Mouse (Mus musculus): ENCODE measurements around the gene Ociad1. TPM values are rescaled to one million over a fixed set of nuclear protein-coding genes. Genes with fewer than 3 reads are reported as not detected.

The Ociad1 gene
- total RNA-seq, 2 experiments from 2014 or later, result 464 to 480 TPM

DNA sequence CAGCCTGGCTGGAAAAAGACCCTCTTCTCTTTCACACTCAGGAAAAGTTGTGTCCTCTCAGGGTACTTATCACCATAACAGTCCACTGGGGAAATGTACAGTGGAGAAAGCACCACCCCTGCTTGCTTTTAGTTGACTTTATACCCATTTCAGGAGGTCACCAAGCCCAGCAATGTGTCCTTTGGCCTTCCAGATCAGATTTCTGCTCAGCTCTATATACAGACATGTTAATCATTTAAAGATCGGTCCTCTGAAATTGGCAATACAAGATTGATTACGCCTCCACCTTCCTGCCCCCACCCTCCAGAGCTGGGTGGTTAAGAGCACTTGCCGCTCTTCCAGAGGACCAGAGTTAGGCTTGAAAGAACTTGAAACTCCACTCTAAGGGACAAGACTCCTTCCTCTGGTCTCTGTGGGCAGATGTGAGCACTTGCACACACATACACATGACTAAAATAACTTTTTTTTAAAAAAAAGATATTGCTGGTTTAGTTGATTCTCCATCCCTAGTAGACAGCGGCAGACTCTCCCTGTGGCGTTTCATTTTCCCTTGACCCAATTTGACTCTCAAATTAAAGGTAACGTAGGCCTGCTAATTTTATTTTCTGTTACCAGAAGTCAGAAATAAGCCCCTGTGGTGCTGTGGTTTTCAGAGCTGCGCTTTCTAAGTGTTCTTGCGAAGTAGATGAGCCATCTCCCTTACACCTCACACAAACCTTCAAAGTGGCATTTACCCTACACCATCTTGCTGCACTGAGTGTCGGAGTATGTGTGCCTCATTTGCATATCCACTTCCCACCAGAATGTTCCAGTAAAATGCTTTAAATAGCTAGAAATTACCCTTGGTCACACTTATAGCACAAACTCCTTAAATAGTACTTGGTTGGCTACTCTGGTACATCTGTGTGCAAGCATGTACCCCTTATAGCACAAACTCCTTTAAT lies 47.5 kb downstream of the Ociad1 start:
- DNase-seq, result no peak

DNA sequence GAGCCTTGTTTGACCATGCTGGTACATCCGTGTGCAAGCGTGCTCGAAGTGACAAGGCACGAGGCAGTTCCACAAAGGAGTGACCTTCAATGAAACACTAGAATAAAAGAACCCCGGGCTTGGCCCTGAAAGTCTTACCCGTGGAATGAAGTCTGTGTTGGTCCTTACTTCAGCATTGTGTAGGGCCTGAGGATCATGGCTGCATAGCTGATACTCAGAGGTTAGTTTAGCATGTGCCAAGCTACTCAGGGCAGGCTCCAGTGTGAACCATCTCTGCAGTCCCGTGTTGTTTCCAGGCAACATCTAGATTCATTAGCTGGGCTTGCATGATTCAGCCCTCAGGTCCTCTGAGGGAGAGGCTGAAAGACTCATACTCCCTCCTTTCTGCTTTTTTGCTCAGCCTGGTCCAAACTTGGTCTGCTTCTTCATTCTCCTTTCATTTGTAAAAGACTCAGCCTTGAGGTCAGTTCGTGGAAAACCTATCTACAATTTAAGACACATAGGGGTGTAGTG lies 48.2 kb downstream of the Ociad1 start, which contains the start of gene Ociad2:
TSS of gene Ociad2 (minus strand) at position 306 of the 513 bp plus-strand sequence.
- DNase-seq, result no peak

DNA sequence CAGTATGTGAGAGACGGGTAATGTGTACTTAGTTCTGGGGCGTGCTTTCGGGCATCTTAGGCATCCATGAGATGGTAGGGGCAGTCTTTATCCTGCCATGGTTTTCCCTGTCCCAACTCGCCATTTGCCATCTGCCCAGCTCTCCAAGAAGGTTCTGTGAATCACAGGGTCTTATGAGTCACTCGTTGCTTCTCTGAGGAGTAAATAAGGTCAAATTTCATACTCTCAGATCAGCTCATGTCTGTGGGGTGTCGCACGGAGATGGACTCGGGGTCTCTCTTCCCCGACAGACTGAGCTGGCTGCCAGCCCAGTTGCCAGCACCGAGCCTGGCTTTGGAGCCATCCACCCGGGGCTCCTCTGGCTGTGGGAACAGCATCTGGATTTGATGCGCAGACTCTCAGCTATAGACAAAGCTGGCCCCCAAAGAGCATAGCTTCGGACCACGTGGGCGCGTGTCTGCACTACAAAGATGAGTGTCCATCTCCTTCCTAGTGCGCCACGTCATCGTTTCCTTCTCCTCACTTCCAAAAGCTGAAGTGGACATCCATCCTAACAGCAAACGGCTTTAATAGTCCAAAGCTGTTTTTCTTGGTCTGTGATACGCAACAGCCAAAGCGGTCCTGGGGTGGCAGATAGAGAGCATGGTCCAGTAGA lies 50.2 kb downstream of the Ociad1 start:
- DNase-seq, result no peak

DNA sequence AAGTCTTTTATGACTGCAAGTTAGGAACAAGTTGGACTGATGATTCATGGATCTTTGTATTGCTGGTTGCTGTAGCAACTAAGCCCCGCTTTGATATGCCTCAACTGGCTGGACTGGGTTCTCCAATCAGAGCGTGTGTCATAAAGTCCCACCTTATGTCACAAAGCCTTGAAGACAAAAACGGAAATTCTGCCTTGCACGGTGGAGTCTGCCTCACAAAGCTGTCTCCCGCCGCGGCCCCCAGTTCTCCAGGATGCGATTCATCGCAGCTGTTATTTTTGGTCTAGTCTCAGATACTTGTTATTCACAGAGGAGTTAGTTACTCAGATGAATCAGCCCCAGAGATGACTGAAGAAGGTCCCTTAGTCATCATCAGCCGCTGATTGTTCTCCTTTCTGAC lies 51.7 kb downstream of the Ociad1 start:
- DNase-seq, result peak; percentile 72 to 73

DNA sequence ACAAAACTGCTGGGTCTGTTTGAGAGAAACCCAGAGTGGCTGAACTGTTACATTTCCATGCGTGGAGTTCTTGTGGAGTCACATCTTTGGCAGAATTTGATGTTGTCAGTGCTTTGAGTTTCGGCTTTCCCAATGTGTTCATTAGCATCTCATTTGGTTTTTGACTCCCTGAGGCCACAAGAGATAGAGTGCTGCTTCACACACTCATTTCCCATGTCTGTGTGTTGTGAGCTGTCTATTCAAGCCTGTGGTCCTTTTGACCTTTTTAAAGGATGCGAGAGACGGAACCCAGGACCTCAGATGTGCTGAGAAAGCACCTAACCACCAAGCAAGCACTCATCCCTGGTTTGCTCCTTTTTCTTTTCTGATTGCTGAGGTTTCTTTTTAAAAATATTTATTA lies 52.7 kb downstream of the Ociad1 start:
- DNase-seq, result no peak

DNA sequence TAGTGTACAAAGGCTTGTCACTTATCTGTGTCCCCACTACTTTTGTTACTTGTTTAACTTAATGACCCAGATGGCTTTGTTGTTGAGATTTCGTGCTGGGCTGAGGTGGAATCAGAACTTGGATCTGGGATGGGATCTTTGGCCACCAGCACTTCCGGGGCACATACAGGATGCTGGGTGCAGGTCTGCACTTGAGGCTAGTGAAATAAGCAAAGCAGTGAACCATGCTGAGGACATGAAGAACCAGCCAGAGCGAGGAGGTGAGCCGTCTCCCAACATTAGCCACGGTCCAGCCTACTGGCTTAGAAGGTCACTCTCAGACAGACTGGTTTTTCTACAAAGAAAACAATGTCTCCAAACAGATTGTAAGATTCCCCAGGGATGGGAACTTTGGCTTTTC lies 56.9 kb downstream of the Ociad1 start:
- no peak for DNase-seq

DNA sequence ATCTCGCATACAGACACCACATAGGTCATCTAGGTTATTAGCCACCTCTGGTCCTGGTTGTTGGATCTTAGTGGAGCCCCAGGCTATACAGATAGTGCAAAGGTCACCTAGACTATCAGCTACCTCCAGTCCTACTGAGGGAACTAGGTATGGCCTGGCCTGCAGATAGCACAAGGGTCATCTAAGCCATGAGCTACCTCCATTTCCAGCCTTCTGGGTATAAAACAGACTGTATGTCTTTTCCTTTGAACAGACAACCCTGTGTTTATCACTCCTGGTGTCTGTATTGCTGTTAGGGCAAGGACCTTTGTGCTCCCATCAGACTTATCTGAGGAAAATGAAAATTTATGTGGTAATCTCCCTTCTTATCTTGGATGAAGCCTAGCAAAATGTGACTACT lies 59.2 kb downstream of the Ociad1 start:
- no peak for DNase-seq

DNA sequence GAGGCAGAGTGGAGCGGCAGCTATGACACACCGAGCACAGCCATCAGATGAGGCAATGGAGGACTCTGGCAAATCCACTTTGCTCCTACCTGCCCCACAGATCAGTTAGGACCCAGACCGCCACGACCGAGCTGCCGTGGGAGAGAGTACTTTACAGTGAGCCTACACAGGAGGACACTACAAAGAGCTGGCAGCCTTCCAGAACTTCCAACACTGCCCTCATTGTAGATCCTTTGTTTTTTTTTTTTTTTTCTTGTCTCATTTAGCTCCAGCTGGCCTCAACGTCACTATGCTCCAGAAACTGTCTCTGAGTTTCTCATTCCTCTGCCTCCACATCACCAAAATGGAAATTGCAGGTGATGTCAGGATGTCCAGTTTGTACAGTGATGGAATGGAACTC lies 60.9 kb downstream of the Ociad1 start:
- no peak for DNase-seq

DNA sequence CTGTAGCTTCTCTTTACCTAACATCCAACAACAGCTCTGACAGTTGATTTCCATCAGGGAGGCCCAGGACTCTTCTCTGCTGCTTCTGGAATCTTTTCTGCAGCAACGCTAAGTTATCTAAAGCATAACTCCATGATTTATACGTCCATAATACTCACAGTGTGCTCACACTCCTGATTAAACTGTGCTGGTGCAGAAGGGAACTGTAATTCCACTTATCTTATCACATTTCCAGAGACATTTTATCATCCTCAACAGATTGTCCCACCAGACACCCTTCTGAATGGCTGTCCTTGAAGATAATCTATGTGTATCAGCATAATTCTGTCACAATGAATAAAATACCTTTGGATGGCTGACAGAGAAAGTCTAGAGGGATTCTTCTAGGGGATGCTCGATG lies 61.4 kb downstream of the Ociad1 start:
- DNase-seq, result no peak

DNA sequence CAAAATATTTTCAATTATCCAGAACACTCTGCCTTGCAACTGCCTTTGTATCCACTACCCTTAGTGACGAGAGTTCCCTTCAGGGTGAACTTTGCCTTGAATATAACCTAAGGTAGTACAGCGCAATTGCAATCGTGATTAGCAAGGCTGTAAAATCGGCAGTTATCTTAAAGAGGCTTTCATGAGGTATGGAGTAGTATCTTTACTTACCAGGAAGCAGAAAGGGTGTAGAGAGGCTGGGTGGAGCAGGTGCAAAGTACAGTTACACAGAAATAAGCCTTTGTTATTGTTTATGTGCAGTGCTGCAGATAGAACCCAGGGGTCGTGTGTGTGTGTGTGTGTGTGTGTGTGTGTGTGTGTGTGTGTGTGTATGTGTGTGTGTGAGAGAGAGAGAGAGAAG lies 62.8 kb downstream of the Ociad1 start:
- DNase-seq, result no peak

DNA sequence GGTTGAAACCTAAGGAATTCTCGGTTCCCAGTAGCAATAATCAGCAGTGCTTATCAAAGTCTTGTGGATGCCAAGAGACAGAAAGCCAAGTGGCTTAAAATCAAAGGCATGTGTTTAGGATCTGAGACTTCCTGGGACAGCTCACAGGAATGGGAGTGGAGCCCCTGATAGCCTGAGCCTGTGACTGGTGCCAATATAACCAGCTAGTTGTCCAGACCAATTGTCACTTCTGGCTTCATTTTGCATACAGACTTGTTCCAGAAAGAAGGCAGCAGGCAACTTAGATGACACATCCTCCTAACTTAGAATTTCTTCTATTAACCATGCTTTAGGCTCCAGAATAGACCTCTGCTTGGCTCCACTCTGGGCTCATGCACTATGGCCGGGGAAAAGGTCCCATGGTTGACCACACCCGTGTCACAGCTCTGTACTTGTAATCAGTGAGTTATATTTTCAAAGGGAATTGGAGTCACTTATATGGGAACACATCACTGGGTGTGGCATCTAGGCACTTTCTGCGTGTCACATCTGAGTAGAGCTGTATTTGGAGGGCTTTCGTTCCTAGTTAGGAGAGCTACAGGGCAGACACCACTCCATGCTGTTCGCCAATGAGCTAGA lies 66.7 kb downstream of the Ociad1 start:
- DNase-seq, result no peak

DNA sequence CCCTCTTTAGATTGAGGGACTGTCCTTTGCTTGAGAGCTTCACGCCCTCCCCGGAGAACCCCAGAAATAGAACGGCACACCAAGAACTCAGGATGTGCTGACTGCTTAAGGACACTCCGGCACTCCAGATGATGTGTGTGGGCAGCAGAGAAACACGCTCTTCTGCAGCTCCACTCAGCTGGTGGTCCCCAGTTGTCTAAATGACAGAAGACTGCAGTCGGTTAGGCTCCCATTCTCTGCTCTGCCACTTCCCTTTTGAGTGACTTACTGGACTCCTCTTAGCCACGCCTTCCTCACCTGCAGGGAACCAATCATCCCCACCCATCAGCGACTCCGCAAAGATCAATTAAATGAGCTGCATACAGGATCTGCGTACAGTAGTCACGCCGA lies 67.2 kb downstream of the Ociad1 start:
- peak; percentile 41 to 43 for DNase-seq

DNA sequence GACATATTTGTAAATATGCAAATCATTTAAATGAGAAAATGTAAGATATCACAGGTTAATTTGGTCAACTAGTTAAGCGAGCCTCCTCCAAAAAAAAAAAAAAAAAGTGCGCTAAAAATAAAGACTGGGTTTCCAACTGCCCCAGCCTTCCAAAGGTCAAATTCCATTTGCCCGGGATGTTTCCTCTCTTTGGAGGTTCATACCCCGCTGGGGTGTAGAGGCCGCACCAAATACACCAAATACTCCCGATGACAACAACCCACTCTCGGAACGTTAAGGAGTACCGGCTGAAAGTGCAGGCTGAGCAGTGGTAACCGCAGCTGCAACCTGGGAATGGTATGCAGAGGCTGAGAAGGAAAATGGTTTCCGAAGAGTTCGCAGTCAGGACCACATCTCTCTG lies 67.7 kb downstream of the Ociad1 start:
- DNase-seq, result no peak

DNA sequence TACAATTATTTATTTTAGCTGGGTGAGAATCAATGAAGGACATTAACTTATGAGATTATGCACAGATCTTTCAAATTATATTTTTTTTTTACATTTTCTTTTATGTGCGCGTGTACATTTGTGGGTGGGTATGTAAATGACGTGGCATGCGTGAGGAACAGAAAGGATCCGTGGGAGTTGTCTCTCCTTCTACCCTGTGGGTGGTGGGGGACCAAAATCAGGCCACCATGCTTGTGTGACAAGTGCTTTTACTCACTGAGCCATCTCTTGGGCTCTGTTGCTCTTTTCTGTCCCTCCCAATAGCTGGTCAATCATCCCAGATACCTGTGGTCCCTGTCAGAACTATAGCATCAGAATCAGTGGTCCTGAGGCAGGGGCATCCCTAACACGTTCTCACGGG lies 69.8 kb downstream of the Ociad1 start:
- DNase-seq, result no peak

DNA sequence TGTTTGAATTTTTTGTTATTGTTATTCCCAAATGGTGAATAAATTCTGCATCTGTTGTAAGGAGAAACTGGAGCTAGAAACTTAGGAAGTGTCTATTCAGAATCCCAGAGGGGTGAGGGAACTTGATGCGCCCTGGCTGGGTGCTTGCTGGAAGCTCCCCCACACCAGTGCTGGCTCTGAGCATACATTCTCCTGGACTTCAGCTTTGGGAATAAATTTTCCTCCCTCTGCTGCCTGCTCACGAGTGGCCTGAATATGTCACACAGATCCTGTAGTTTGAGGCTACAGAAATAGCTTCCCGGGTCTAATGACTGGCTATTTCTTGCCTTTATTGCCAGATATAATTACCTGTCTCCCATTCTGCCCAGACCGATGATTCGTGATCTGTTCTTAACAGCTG lies 70.2 kb downstream of the Ociad1 start:
- no peak for DNase-seq

Other genes starting within 250 kb of the Ociad1 start
- gene Fryl, start 36.2 kb upstream of the Ociad1 start, total RNA-seq (2021), result 10 to 100 TPM; 63.9 to 77.7 TPM
- 100 to 1,000 TPM; 125 to 148 TPM for gene Ociad2, start 48.2 kb downstream of the Ociad1 start, total RNA-seq (2021)
- gene Cwh43, start 113.3 kb downstream of the Ociad1 start, total RNA-seq (2021), result under 1 TPM; 0.48 to 0.82 TPM
- 100 to 1,000 TPM; 123 to 131 TPM for gene Dcun1d4, start 188.2 kb downstream of the Ociad1 start, total RNA-seq (2021)